Mouse (Mus musculus) thymus, adult 2 months (tissue): ENCODE results near the gene Tmem89. TPM values are rescaled to one million over a fixed set of nuclear protein-coding genes. Genes with fewer than 3 reads are reported as not detected.

Source experiments
- DNase-seq: peaks from one replicate; pipeline ENCODE4 v3.0.0; 2021
- H3K27ac ChIP-seq: fragments of 200-500 bp; 2 replicates; pipeline ENCODE4 v1.5.1; 2012; ENCODE audit warnings: low read length, control low read depth; ENCODE audit not compliant: control insufficient read depth, insufficient read depth
- H3K27me3 ChIP-seq: fragments of 200-500 bp; 2 replicates; pipeline ENCODE4 v1.6.1; 2012; ENCODE audit warnings: mild to moderate bottlenecking, low read length, moderate library complexity, mixed read lengths; ENCODE audit not compliant: control insufficient read depth, insufficient read depth
- H3K36me3 ChIP-seq: fragments of 200-500 bp; 2 replicates; pipeline ENCODE4 v1.6.1; 2012; ENCODE audit warnings: mild to moderate bottlenecking, low read length, moderate library complexity; ENCODE audit not compliant: control insufficient read depth, insufficient read depth
- H3K4me1 ChIP-seq: fragments of 200-500 bp; replicated peaks from 2 replicates; pipeline ENCODE4 v1.6.1; 2012; ENCODE audit warnings: low read length; ENCODE audit not compliant: control insufficient read depth, insufficient read depth
- H3K4me3 ChIP-seq: fragments of 200-500 bp; 2 replicates; pipeline ENCODE4 v1.5.1; 2012; ENCODE audit warnings: mild to moderate bottlenecking, low read length, control low read depth, moderate library complexity; ENCODE audit not compliant: control insufficient read depth, insufficient read depth
- CTCF ChIP-seq: fragments of 200-500 bp; IDR thresholded peaks from 2 replicates; pipeline ENCODE4 v1.5.1; 2012; ENCODE audit warnings: mild to moderate bottlenecking, control low read depth, low read length, moderate library complexity, borderline replicate concordance; ENCODE audit not compliant: control insufficient read depth, poor library complexity, insufficient read depth; ENCODE audit errors: extremely low read depth
- POLR2A ChIP-seq: fragments of 200-500 bp; IDR thresholded peaks from 2 replicates; pipeline ENCODE4 v1.6.1; 2012; ENCODE audit warnings: mild to moderate bottlenecking, low read length, control low read depth, moderate library complexity; ENCODE audit not compliant: control insufficient read depth, poor library complexity, insufficient read depth; ENCODE audit errors: extremely low read depth
- WGBS: fragments of 180-500 bp; shearing (Covaris S2); methylation state at CpG from one replicate; pipeline ENCODE4 v1.1.7; 2018; 5-methylcytosine and 5-hydroxymethylcytosine counted together
- polyA plus RNA-seq: library from polyadenylated mRNA; depleted of rRNA; stranded (reverse); fragments of >200 nt; gene quantifications from 2 replicates; pipeline ENCODE4 v1.2.3, GENCODE M21; 2012; rRNA removed

The Tmem89 gene
- polyA plus RNA-seq, 1 experiment: 0.47 TPM

- Histone ChIP-seq H3K4me1 (no peaks in the 10 kb centered on the region), H3K27ac (no peak within 1 kb of the TSS), H3K36me3 (peaks cover 18% of the 10 kb centered on the region), H3K27me3 (no peaks in the 10 kb centered on the region; the same call in 1 of the 2 replicates), H3K4me3 (no peak within 1 kb of the TSS)
- 31% methylated on average over 15 of the region's 15 CpGs for WGBS
- no peak for DNase-seq
- no peak for TF ChIP-seq POLR2A
- no peak for TF ChIP-seq CTCF
These were observed 38.7 kb downstream of the Tmem89 start, which contains the start of gene Col7a1 for GRCm38 (mm10) chr9:108953081-108953636. Gene Col7a1 (plus strand): TSS chr9:108953586.

- TF ChIP-seq CTCF (no peak), POLR2A (no peak)
- no peak for DNase-seq
- Histone ChIP-seq H3K27ac (no peak overlapping the region), H3K36me3 (no peaks in the 10 kb centered on the region; the same call in 1 of the 2 replicates), H3K4me1 (no peaks in the 10 kb centered on the region), H3K4me3 (no peak overlapping the region), H3K27me3 (no peaks in the 10 kb centered on the region; the same call in 1 of the 2 replicates)
- 92% methylated on average over 11 of the region's 11 CpGs for WGBS
These were observed 40.8 kb downstream of the Tmem89 start for GRCm38 (mm10) chr9:108955241-108955640.

DNA sequence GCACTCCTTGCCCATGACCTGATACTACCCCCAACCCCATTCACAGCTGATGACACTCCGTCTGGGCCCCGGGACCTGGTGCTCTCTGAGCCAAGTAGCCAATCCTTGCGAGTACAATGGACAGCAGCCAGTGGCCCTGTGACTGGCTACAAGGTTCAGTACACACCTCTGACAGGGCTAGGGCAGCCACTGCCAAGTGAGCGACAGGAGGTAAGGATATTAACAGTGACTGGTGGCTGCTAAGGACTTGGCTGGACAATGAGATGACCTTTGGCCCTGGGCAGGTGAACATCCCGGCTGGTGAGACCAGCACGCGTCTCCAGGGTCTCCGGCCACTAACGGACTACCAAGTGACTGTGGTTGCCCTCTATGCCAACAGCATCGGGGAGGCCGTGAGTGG is 41.4 kb downstream of the Tmem89 start:
- Histone ChIP-seq H3K4me1 (no peaks in the 10 kb centered on the region), H3K4me3 (no peak overlapping the region), H3K27me3 (no peaks in the 10 kb centered on the region; the same call in 1 of the 2 replicates), H3K27ac (no peak overlapping the region), H3K36me3 (no peaks in the 10 kb centered on the region)
- no peak for DNase-seq
- WGBS: 91% methylated on average over 11 of the region's 11 CpGs
- no peak for TF ChIP-seq CTCF
- no peak for TF ChIP-seq POLR2A

DNA sequence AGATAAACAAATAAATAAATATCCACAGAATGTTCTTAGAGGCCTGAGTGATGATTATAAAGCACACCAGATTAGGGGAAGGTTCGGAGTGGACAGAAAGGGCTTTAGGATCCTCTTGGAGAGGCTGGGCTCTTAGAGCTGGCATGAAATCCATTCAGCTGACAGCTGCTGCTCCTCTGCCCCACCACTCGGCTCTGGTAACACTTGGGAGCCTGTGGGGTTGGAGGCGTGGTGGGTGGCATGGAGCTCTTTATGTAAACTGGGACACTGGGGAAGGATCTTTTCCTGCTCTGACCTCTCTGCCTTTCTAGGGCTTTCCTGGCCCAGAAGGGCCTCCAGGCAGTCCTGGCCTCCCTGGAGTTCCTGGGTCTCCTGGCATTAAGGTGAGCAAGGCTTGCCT is 49.2 kb downstream of the Tmem89 start:
- no peaks in the 10 kb centered on the region for H3K36me3 ChIP-seq
- H3K4me3 ChIP-seq: no peak overlapping the region
- H3K27me3 ChIP-seq: no peaks in the 10 kb centered on the region
- WGBS: 91% methylated on average over 3 of the region's 3 CpGs
- DNase-seq: no peak
- no peaks in the 10 kb centered on the region for H3K4me1 ChIP-seq
- no peak overlapping the region for H3K27ac ChIP-seq
- TF ChIP-seq POLR2A: no peak
- no peak for TF ChIP-seq CTCF

DNA sequence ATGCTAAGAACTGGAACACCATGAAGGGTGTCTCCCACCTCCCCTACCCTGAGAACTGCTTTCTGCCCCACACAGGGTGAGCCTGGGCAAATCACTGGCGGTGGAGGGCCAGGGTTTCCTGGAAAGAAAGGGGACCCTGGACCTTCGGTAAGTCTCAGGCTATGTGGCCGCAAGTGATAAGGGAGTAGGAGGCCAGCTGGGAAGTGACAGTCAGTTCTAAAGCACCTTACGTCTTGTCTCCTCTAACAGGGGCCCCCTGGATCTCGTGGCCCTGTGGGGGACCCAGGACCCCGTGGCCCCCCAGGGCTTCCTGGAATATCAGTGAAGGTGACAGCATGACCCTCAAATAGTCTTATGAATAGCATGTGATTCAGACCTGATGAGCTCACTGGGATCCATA is 49.9 kb downstream of the Tmem89 start:
- H3K4me1 ChIP-seq: no peaks in the 10 kb centered on the region
- TF ChIP-seq POLR2A: no peak
- TF ChIP-seq CTCF: no peak
- 76% methylated on average over 6 of the region's 6 CpGs for WGBS

More for the DNA sequence above, 49.9 kb downstream of the Tmem89 start:
- DNase-seq: no peak
- no peak overlapping the region for H3K4me3 ChIP-seq
- no peaks in the 10 kb centered on the region for H3K27me3 ChIP-seq
- no peak overlapping the region for H3K27ac ChIP-seq
- H3K36me3 ChIP-seq: no peaks in the 10 kb centered on the region

Other genes with a start within 250 kb of the Tmem89 start
- gene Prkar2a, start 225.3 kb upstream of the Tmem89 start, polyA plus RNA-seq: 5.7 and 5.8 TPM in 2 replicates
- gene Ip6k2, start 130.8 kb upstream of the Tmem89 start, polyA plus RNA-seq: 148 and 163 TPM in 2 replicates
- 24.4 and 30.0 TPM in 2 replicates for gene Nckipsd, start 106.3 kb upstream of the Tmem89 start, polyA plus RNA-seq
- gene Celsr3, start 88.3 kb upstream of the Tmem89 start, polyA plus RNA-seq: 0.09 and 0.26 TPM in 2 replicates
- 29.4 and 38.2 TPM in 2 replicates for gene Slc26a6, start 61.3 kb upstream of the Tmem89 start, polyA plus RNA-seq
- gene Uqcrc1, start 22.0 kb downstream of the Tmem89 start, polyA plus RNA-seq: 554 and 681 TPM in 2 replicates
- gene Col7a1, start 39.0 kb downstream of the Tmem89 start, polyA plus RNA-seq: 5.1 and 7.9 TPM in 2 replicates
- 0.40 and 1.3 TPM in 2 replicates for gene Ucn2, start 71.4 kb downstream of the Tmem89 start, polyA plus RNA-seq
- gene Pfkfb4, start 77.2 kb downstream of the Tmem89 start, polyA plus RNA-seq: 13.4 and 15.1 TPM in 2 replicates
- gene Shisa5, start 123.9 kb downstream of the Tmem89 start, polyA plus RNA-seq: 2,502 and 2,648 TPM in 2 replicates
- 210 and 228 TPM in 2 replicates for gene Trex1, start 145.1 kb downstream of the Tmem89 start, polyA plus RNA-seq
- 37.9 and 39.9 TPM in 2 replicates for gene Atrip, start 159.5 kb downstream of the Tmem89 start, polyA plus RNA-seq
- gene Ccdc51, start 167.9 kb downstream of the Tmem89 start, polyA plus RNA-seq: 11.7 and 11.9 TPM in 2 replicates
- gene Tma7, start 168.0 kb downstream of the Tmem89 start, polyA plus RNA-seq: 31.4 and 52.2 TPM in 2 replicates
- gene Plxnb1, start 180.8 kb downstream of the Tmem89 start, polyA plus RNA-seq: 22.4 and 25.6 TPM in 2 replicates
- gene Fbxw21, start 247.4 kb downstream of the Tmem89 start, polyA plus RNA-seq: not detected in 2 replicates